Mouse (Mus musculus) lung, adult 18-20 months (tissue): ENCODE results near the gene Rab1b.
"Not testable (repeated sequence)": the region's sequence is repeated elsewhere in the genome, so short reads cannot be mapped to it uniquely, and the experiment has no call there.

Experiments
- DNase-seq, 2 experiments: peaks; one replicate each; pipeline ENCODE4 v3.0.0; 2022; ENCODE audit warnings: mixed read lengths in 2 of 2

Gene Rab1b

GRCm38 (mm10) chr19:5097521-5098362 is 9.1 kb downstream of the Rab1b start:
- no peak for DNase-seq

- DNase-seq, result no peak
These were observed 10.9 kb downstream of the Rab1b start for GRCm38 (mm10) chr19:5095887-5096474.

- DNase-seq, result no peak
These were observed 12.0 kb downstream of the Rab1b start for GRCm38 (mm10) chr19:5094746-5095417.

- DNase-seq, result peak; percentile 84 to 88
These were observed 12.6 kb downstream of the Rab1b start for GRCm38 (mm10) chr19:5094243-5094632.

- no peak for DNase-seq
These were observed 13.2 kb downstream of the Rab1b start for GRCm38 (mm10) chr19:5093481-5094242.

GRCm38 (mm10) chr19:5092083-5092482 is 14.8 kb downstream of the Rab1b start:
- DNase-seq, result no peak

- DNase-seq, result no peak
These were observed 17.5 kb downstream of the Rab1b start for GRCm38 (mm10) chr19:5089324-5089723.

- DNase-seq, result peak; percentile 97 to 98
These were observed 18.8 kb downstream of the Rab1b start, which contains the start of gene Yif1a for GRCm38 (mm10) chr19:5087884-5088728. TSS of gene Yif1a (plus strand) at chr19:5088538.

GRCm38 (mm10) chr19:5086533-5086932 is 20.3 kb downstream of the Rab1b start:
- DNase-seq, result not testable (repeated sequence)

GRCm38 (mm10) chr19:5085145-5085863 is 21.6 kb downstream of the Rab1b start, which contains the start of gene Tmem151a:
TSS of gene Tmem151a (minus strand) at chr19:5085531.
- peak; percentile 63 to 70 for DNase-seq

GRCm38 (mm10) chr19:5084834-5085144 is 22.1 kb downstream of the Rab1b start:
- DNase-seq, result no peak

- DNase-seq, result no peak
These were observed 22.7 kb downstream of the Rab1b start for GRCm38 (mm10) chr19:5083961-5084833.

GRCm38 (mm10) chr19:5082596-5082995 is 24.3 kb downstream of the Rab1b start:
- DNase-seq, result no peak

- no peak for DNase-seq
These were observed 24.9 kb downstream of the Rab1b start for GRCm38 (mm10) chr19:5082005-5082404.

- no peak for DNase-seq
These were observed 27.6 kb downstream of the Rab1b start for GRCm38 (mm10) chr19:5079279-5079678.

GRCm38 (mm10) chr19:5073518-5073917 is 33.4 kb downstream of the Rab1b start:
- DNase-seq, result no peak

GRCm38 (mm10) chr19:5073028-5073427 is 33.8 kb downstream of the Rab1b start:
- DNase-seq, result peak; percentile 44 to 52

GRCm38 (mm10) chr19:5072389-5073019 is 34.4 kb downstream of the Rab1b start:
- peak in 1 of 2 experiments; percentile 39 for DNase-seq

- DNase-seq, result peak; percentile 84 to 87
These were observed 35.1 kb downstream of the Rab1b start for GRCm38 (mm10) chr19:5071545-5072369.
